Mouse (Mus musculus) embryonic facial prominence, embryonic 10.5 days (tissue): ENCODE results near the gene Olfr1020. TPM values are rescaled to one million over a fixed set of nuclear protein-coding genes. Genes with fewer than 3 reads are reported as not detected.

Source experiments
- DNase-seq: peaks from one replicate; pipeline ENCODE4 v3.0.0-alpha.2; 2017; ENCODE audit warnings: low spot score
- H3K27ac ChIP-seq: fragments of 300-500 bp; sonication (generic); replicated peaks from 2 replicates; pipeline ENCODE4 v1.5.1; 2016; ENCODE audit warnings: mild to moderate bottlenecking
- H3K27me3 ChIP-seq: fragments of 300-500 bp; sonication (generic); replicated peaks from 2 replicates; pipeline ENCODE4 v1.6.1; 2016; ENCODE audit warnings: low read depth, mild to moderate bottlenecking; ENCODE audit not compliant: poor library complexity, severe bottlenecking
- H3K36me3 ChIP-seq: fragments of 300-500 bp; sonication (generic); replicated peaks from 2 replicates; pipeline ENCODE4 v1.6.1; 2016; ENCODE audit warnings: mild to moderate bottlenecking, moderate library complexity
- H3K4me1 ChIP-seq: fragments of 300-500 bp; sonication (generic); 2 replicates; pipeline ENCODE4 v1.6.1; 2016
- H3K4me3 ChIP-seq: fragments of 300-500 bp; sonication (generic); 2 replicates; pipeline ENCODE4 v1.5.1; 2016; ENCODE audit warnings: mild to moderate bottlenecking, moderate library complexity
- H3K9me3 ChIP-seq: fragments of 300-500 bp; sonication (generic); 2 replicates; pipeline ENCODE4 v1.6.1; 2016; ENCODE audit warnings: mild to moderate bottlenecking
- WGBS: fragments of 180-500 bp; shearing (Covaris S2); methylation state at CpG from one replicate; pipeline ENCODE4 v1.1.7; 2016; 5-methylcytosine and 5-hydroxymethylcytosine counted together
- polyA plus RNA-seq: library from polyadenylated mRNA; unstranded; fragments of >200 nt; fragmentation: Nextera tagmentation; extraction: Ambion mirVana; gene quantifications from 2 replicates; pipeline ENCODE4 v1.2.1, GENCODE M21; 2016

Gene Olfr1020
- not detected in 2 replicates for polyA plus RNA-seq

DNA sequence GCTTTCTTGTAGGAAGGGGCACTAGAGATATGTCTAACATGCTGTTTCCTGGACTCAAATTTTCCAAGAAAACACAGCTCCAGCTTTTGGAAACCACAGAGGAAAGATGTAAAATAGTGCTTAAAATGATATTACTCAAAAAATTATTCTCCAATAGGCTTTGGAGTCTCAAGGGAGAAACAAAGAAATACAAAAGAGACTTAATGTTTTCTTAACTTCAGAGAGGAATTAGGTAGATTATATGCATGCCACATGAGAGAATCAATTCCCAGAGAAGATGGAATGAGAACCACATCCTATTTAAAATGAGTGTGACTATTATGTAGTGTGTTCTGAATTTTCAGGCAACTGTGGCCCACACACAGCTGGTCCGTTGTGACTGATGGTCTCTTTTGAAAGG, at the start of gene Olfr1020:
TSS of gene Olfr1020 (plus strand) at position 301 of the 400 bp plus-strand sequence.
- H3K4me3 ChIP-seq, result no peak within 1 kb of the TSS
- DNase-seq, result no peak
- H3K4me1 ChIP-seq, result no peaks in the 10 kb centered on the region
- H3K27me3 ChIP-seq, result no peaks in the 10 kb centered on the region
- WGBS, result 71% methylated on average over 1 of the region's 1 CpGs
- H3K27ac ChIP-seq, result no peak within 1 kb of the TSS
- no peaks in the 10 kb centered on the region for H3K36me3 ChIP-seq
- H3K9me3 ChIP-seq, result no peaks in the 10 kb centered on the region

DNA sequence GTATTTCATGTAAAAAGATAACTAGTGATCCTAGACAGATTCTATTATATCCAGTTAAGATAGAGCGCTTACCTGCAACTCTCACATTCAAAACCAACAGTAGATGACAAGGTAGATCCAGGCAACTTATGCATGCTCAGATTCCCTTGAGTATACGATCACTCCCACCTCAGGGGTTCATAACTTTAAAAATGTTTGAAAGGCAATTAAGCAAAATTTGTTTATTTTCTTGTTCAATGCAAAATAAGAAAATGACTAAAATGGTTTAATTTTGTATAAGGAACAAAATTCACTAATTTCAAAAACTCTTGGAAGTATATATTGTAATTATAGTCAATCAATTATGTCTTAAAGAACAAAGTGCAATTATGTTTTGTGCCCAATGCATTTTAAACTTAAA, 44.4 kb upstream of the Olfr1020 start, which contains the start of gene Olfr1016:
TSS of gene Olfr1016 (minus strand) at position 101 of the 400 bp plus-strand sequence.
- Histone ChIP-seq H3K27ac (no peak within 1 kb of the TSS), H3K4me3 (no peak within 1 kb of the TSS), H3K36me3 (no peaks in the 10 kb centered on the region), H3K4me1 (no peaks in the 10 kb centered on the region), H3K27me3 (no peaks in the 10 kb centered on the region), H3K9me3 (no peaks in the 10 kb centered on the region)
- WGBS, result 89% methylated on average over 2 of the region's 2 CpGs
- no peak for DNase-seq

DNA sequence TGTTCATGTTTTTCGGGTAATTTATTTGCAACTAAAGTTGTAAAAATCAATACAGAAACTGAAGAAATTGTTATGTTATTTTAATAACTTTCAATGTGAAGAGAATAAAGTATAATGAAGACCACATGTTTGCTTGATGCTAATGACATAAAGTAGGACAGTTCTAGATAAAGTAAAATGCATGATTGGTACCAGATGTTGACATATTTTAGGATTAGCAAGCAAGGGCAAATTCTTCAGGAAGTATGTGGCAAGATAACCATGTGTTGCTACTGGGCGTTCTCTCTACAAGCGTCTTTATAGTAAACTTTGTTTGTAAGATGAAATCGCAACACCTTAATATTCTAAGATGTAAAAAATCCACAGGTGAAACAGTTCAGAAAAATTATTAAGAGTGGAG, 42.3 kb upstream of the Olfr1020 start:
- H3K9me3 ChIP-seq, result no peaks in the 10 kb centered on the region
- H3K27me3 ChIP-seq, result no peaks in the 10 kb centered on the region
- no peak overlapping the region for H3K27ac ChIP-seq
- H3K36me3 ChIP-seq, result no peaks in the 10 kb centered on the region
- H3K4me3 ChIP-seq, result no peak overlapping the region
- no peaks in the 10 kb centered on the region for H3K4me1 ChIP-seq
- 63% methylated on average over 4 of the region's 4 CpGs for WGBS
- DNase-seq, result no peak

DNA sequence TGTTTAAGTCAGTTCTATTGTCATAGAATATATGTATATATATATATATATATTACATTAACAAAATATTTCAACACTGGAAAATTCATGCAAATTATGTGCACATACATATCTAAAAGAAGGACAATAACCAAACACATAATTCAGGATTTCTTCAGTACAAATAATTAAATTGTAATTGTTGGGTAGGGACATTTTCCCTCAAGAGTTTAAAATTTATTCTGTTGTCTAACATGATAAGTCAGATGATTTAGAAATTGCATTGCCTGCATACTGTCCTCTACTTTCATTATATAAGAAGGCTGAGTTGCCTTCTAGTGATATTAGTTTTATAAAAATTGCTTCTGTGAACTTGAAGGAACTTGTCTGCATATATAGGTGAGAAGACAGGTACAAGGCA, 28.7 kb upstream of the Olfr1020 start, which contains the start of gene Olfr1018:
TSS of gene Olfr1018 (plus strand) at position 301 of the 400 bp plus-strand sequence.
- H3K27ac ChIP-seq, result no peak within 1 kb of the TSS
- no peak for DNase-seq

DNA sequence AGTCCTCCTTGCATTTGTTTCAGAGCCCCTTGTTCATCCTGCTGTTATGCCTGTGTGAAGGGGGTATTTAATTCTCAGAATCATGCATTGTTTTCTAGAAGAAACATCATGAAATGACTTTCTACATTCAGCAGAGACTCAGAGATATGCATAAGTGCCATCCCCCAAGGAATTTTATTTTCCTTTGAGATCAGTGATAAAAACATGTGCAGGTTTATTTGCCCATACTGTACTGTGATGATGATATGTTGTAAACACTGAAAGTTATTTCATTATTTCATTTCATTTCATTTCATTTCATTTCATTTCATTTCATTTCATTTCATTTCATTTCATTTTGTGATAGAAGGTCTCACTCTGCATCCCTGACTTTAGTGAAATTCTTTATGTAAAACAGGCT, 1.4 kb upstream of the Olfr1020 start, which contains the start of gene Olfr1019:
TSS of gene Olfr1019 (minus strand) at position 101 of the 400 bp plus-strand sequence.
- Histone ChIP-seq H3K27me3 (no peaks in the 10 kb centered on the region), H3K4me1 (no peaks in the 10 kb centered on the region), H3K9me3 (no peaks in the 10 kb centered on the region), H3K27ac (no peak within 1 kb of the TSS), H3K36me3 (no peaks in the 10 kb centered on the region), H3K4me3 (no peak within 1 kb of the TSS)
- DNase-seq, result no peak

More for the DNA sequence above, 28.7 kb upstream of the Olfr1020 start, which contains the start of gene Olfr1018:
- no peak within 1 kb of the TSS for H3K4me3 ChIP-seq
- no peaks in the 10 kb centered on the region for H3K27me3 ChIP-seq
- H3K36me3 ChIP-seq, result no peaks in the 10 kb centered on the region
- no peaks in the 10 kb centered on the region for H3K9me3 ChIP-seq
- H3K4me1 ChIP-seq, result no peaks in the 10 kb centered on the region

DNA sequence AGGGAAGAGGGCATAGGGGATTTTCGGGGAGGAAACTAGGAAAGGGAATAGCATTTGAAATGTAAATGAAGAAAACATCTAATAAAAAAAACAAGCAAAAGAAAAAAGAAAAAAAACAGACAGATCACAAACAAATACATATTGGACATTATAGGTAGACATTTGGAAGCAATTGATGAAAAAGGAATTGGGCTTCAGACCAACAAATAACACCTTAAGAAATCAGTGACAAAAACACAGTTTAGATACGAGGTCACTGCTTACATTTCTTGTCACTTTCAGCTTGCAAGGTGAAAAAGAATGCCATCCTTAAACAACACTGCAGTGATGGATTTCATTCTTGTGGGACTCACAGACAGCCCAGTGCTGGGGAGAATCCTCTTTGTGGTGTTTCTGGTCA, 21.5 kb downstream of the Olfr1020 start, which contains the start of gene Olfr1022:
TSS of gene Olfr1022 (plus strand) at position 301 of the 400 bp plus-strand sequence.
- Histone ChIP-seq H3K9me3 (no peaks in the 10 kb centered on the region), H3K4me1 (no peaks in the 10 kb centered on the region), H3K36me3 (no peaks in the 10 kb centered on the region), H3K27ac (no peak within 1 kb of the TSS), H3K4me3 (no peak within 1 kb of the TSS), H3K27me3 (no peaks in the 10 kb centered on the region)
- DNase-seq, result no peak
- 60% methylated on average over 2 of the region's 2 CpGs for WGBS

DNA sequence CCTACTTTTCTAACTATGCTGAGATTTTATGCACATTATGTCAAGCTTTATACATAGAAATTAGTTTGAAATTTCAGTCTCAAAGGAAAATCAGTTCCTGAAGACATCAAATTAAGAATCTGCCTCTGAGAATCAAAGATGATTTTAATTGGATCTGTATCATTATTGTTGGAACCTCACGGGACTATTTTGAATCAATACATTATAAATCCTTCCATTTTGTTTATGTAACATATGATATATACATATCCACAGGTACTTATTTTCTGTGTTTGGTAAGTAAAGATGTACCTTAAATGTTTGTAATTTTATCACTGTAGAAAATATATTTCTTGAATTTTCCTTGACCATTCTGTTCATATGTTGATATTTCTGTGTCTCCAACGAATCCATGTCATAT, 38.5 kb downstream of the Olfr1020 start, which contains the start of gene Olfr1023:
TSS of gene Olfr1023 (plus strand) at position 301 of the 400 bp plus-strand sequence.
- Histone ChIP-seq H3K27ac (no peak within 1 kb of the TSS), H3K4me3 (no peak within 1 kb of the TSS), H3K4me1 (no peaks in the 10 kb centered on the region), H3K9me3 (no peaks in the 10 kb centered on the region), H3K36me3 (no peaks in the 10 kb centered on the region), H3K27me3 (no peaks in the 10 kb centered on the region)
- WGBS, result 84% methylated on average over 2 of the region's 2 CpGs
- no peak for DNase-seq

Other genes with a start within 250 kb of the Olfr1020 start
- gene Olfr1000, start 235.1 kb upstream of the Olfr1020 start, polyA plus RNA-seq, result not detected in 2 replicates
- gene Olfr1002, start 196.3 kb upstream of the Olfr1020 start, polyA plus RNA-seq, result not detected in 2 replicates
- not detected in 2 replicates for gene Olfr154, start 182.6 kb upstream of the Olfr1020 start, polyA plus RNA-seq
- gene Olfr1006, start 168.3 kb upstream of the Olfr1020 start, polyA plus RNA-seq, result not detected in 2 replicates
- gene Olfr1008, start 157.6 kb upstream of the Olfr1020 start, polyA plus RNA-seq, result not detected in 2 replicates
- gene Olfr1009, start 131.6 kb upstream of the Olfr1020 start, polyA plus RNA-seq, result not detected in 2 replicates
- not detected in 2 replicates for gene Olfr1012, start 84.3 kb upstream of the Olfr1020 start, polyA plus RNA-seq
- gene Olfr1013, start 79.9 kb upstream of the Olfr1020 start, polyA plus RNA-seq, result not detected in 2 replicates
- not detected in 2 replicates for gene Olfr1014, start 74.3 kb upstream of the Olfr1020 start, polyA plus RNA-seq
- gene Olfr1015, start 65.0 kb upstream of the Olfr1020 start, polyA plus RNA-seq, result not detected in 2 replicates
- not detected in 2 replicates for gene Olfr1016, start 44.5 kb upstream of the Olfr1020 start, polyA plus RNA-seq
- not detected in 2 replicates for gene Olfr1018, start 28.6 kb upstream of the Olfr1020 start, polyA plus RNA-seq
- not detected in 2 replicates for gene Olfr1019, start 1.5 kb upstream of the Olfr1020 start, polyA plus RNA-seq
- not detected in 2 replicates for gene Olfr1022, start 21.6 kb downstream of the Olfr1020 start, polyA plus RNA-seq
- not detected in 2 replicates for gene Olfr1023, start 38.6 kb downstream of the Olfr1020 start, polyA plus RNA-seq
- gene Olfr1024, start 58.0 kb downstream of the Olfr1020 start, polyA plus RNA-seq, result not detected in 2 replicates
- gene Olfr1025-ps1, start 68.2 kb downstream of the Olfr1020 start, polyA plus RNA-seq, result not detected in 2 replicates
- not detected in 2 replicates for gene Olfr1026, start 74.5 kb downstream of the Olfr1020 start, polyA plus RNA-seq
- not detected in 2 replicates for gene Olfr1028, start 103.4 kb downstream of the Olfr1020 start, polyA plus RNA-seq
- not detected in 2 replicates for gene Olfr1029, start 126.9 kb downstream of the Olfr1020 start, polyA plus RNA-seq
- gene Olfr1030, start 132.2 kb downstream of the Olfr1020 start, polyA plus RNA-seq, result not detected in 2 replicates
- gene Olfr1031, start 143.3 kb downstream of the Olfr1020 start, polyA plus RNA-seq, result not detected in 2 replicates
- gene Olfr1032, start 158.5 kb downstream of the Olfr1020 start, polyA plus RNA-seq, result not detected in 2 replicates
- not detected in 2 replicates for gene Olfr1033, start 173.6 kb downstream of the Olfr1020 start, polyA plus RNA-seq
- not detected in 2 replicates for gene Olfr1034, start 198.8 kb downstream of the Olfr1020 start, polyA plus RNA-seq
- gene Olfr1036, start 227.0 kb downstream of the Olfr1020 start, polyA plus RNA-seq, result not detected in 2 replicates
- not detected in 2 replicates for gene Olfr1037, start 240.4 kb downstream of the Olfr1020 start, polyA plus RNA-seq